Mouse (Mus musculus) liver, postnatal 0 days (tissue): ENCODE results near the gene Prm3. TPM values are rescaled to one million over a fixed set of nuclear protein-coding genes. Genes with fewer than 3 reads are reported as not detected.

Experiments used
- ATAC-seq: fragments of 200-750 bp; cut with Nextera tagmentation; 2 replicates; pipeline ENCODE4 v1.8.0; 2017; ENCODE audit warnings: mild to moderate bottlenecking, moderate library complexity
- DNase-seq: peaks from one replicate; pipeline ENCODE4 v3.0.0-alpha.2; 2016
- H3K27ac ChIP-seq: fragments of 300-500 bp; sonication (generic); 2 replicates; pipeline ENCODE4 v1.5.1; 2014; ENCODE audit warnings: antibody characterized with exemption, moderate library complexity, mild to moderate bottlenecking, low read depth
- H3K27me3 ChIP-seq: fragments of 300-500 bp; sonication (generic); 2 replicates; pipeline ENCODE4 v1.6.1; 2014; ENCODE audit warnings: low read length, control low read depth, mixed read lengths; ENCODE audit not compliant: insufficient read depth
- H3K36me3 ChIP-seq: fragments of 300-500 bp; sonication (generic); replicated peaks from 2 replicates; pipeline ENCODE4 v1.6.1; 2014; ENCODE audit warnings: mild to moderate bottlenecking, control low read depth, low read length, moderate library complexity, mixed read lengths; ENCODE audit not compliant: insufficient read depth
- H3K4me1 ChIP-seq: fragments of 300-500 bp; sonication (generic); 2 replicates; pipeline ENCODE4 v1.6.1; 2014; ENCODE audit warnings: antibody characterized with exemption, mild to moderate bottlenecking, control low read depth; ENCODE audit not compliant: insufficient read depth
- H3K4me2 ChIP-seq: fragments of 300-500 bp; sonication (generic); 2 replicates; pipeline ENCODE4 v1.6.1; 2014; ENCODE audit warnings: low read depth, mild to moderate bottlenecking, low read length, moderate library complexity, mixed read lengths
- H3K4me3 ChIP-seq: fragments of 300-500 bp; sonication (generic); 2 replicates; pipeline ENCODE4 v1.5.1; 2014; ENCODE audit warnings: low read depth, low read length
- H3K9ac ChIP-seq: fragments of 300-500 bp; sonication (generic); replicated peaks from 2 replicates; pipeline ENCODE4 v1.6.1; 2014; ENCODE audit warnings: mild to moderate bottlenecking, moderate library complexity
- H3K9me3 ChIP-seq: fragments of 300-500 bp; sonication (generic); 2 replicates; pipeline ENCODE4 v1.6.1; 2016; ENCODE audit warnings: mild to moderate bottlenecking, control low read depth, low read length, mixed read lengths
- CTCF ChIP-seq: sonication (generic); IDR thresholded peaks from 2 replicates; pipeline ENCODE4 v1.5.1; 2016; ENCODE audit warnings: antibody characterized with exemption, low read depth
- EP300 ChIP-seq: IDR thresholded peaks from 2 replicates; pipeline ENCODE4 v1.6.1; 2016; ENCODE audit warnings: antibody characterized with exemption, low read depth, mild to moderate bottlenecking
- WGBS: fragments of 180-500 bp; shearing (Covaris S2); extraction: QIAGEN DNeasy Blood & Tissue Kit; methylation state at CpG from one replicate; pipeline ENCODE4 v1.1.7; 2014; ENCODE audit not compliant: insufficient replicate concordance; 5-methylcytosine and 5-hydroxymethylcytosine counted together
- polyA plus RNA-seq: library from polyadenylated mRNA; unstranded; fragments of >200 nt; fragmentation: Nextera tagmentation; extraction: Ambion mirVana; gene quantifications from 2 replicates; pipeline ENCODE4 v1.2.1, GENCODE M21; 2015

Prm3 gene
- polyA plus RNA-seq, 1 experiment from 2014 or later, result not detected

DNA sequence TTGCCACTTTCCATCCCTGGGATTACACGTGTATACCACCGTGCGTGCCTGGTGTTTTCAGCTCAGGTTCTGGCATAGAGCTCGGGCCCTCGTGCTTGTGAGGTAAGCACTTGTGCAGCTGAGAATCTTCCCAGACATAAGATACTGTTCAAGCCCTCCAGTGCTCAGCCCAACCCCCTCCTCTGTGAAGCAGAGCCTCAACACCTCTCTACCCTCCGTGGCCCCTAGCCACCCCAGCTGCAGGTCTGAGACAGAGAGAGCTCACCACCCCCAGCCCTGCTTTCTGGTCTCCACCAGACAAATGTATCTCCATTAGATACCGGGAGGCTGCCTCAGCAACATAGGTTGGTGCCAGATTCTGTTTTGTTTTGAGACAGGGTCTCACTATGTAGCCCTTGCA, 41.5 kb downstream of the Prm3 start:
- Histone ChIP-seq H3K9ac (no peak overlapping the region), H3K27me3 (no peaks in the 10 kb centered on the region), H3K9me3 (no peaks in the 10 kb centered on the region), H3K4me1 (no peaks in the 10 kb centered on the region), H3K4me2 (no peak overlapping the region), H3K27ac (no peak overlapping the region), H3K4me3 (no peak overlapping the region), H3K36me3 (no peaks in the 10 kb centered on the region)
- DNase-seq (no peak), ATAC-seq (no peak)
- no peak for TF ChIP-seq CTCF
- no peak for TF ChIP-seq EP300
- WGBS, result 59% methylated on average over 7 of the region's 7 CpGs

DNA sequence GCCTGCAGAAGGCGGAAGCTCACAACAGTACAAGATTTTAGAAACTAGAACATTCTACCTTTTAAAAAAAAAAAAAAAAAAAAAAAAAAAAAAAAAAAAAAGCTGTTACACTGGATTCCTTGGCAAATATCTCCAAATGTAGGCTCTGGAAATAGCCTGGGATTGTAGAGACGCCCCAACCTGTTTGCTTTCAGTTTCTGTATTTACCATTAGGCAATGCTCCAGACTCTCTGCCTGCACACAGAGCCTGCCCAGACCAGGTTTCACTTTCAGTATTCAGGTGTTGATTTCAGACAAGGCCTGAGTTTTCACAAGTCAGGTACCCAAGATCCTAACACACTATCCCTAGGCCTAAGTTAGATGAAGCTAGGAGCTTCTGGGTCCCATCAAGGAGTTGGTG, 49.6 kb downstream of the Prm3 start:
- Histone ChIP-seq H3K9me3 (no peaks in the 10 kb centered on the region), H3K36me3 (no peaks in the 10 kb centered on the region), H3K27me3 (no peaks in the 10 kb centered on the region), H3K4me1 (peaks cover 6% of the 10 kb centered on the region; the same call in 1 of the 2 replicates), H3K4me2 (no peak overlapping the region), H3K27ac (0 out of 2 replicates have a peak overlapping the region, but pooled peaks have one; percentile 16), H3K4me3 (no peak overlapping the region), H3K9ac (no peak overlapping the region)
- WGBS, result 71% methylated on average over 2 of the region's 2 CpGs
- DNase-seq (no peak), ATAC-seq (peak; percentile 78)
- TF ChIP-seq CTCF, result no peak
- no peak for TF ChIP-seq EP300

Other genes with a start within 250 kb of the Prm3 start
- 2.8 and 4.4 TPM in 2 replicates for gene Dexi, start 247.9 kb downstream of the Prm3 start, polyA plus RNA-seq
- 9.5 and 11.3 TPM in 2 replicates for gene Clec16a, start 245.6 kb downstream of the Prm3 start, polyA plus RNA-seq
- gene Socs1, start 5.4 kb downstream of the Prm3 start, polyA plus RNA-seq, result 1.6 TPM in 2 replicates
- not detected in 2 replicates for gene Tnp2, start 2.3 kb downstream of the Prm3 start, polyA plus RNA-seq
- gene Prm2, start 5.2 kb upstream of the Prm3 start, polyA plus RNA-seq, result not detected in 2 replicates
- not detected in 2 replicates for gene Prm1, start 14.9 kb upstream of the Prm3 start, polyA plus RNA-seq
- not detected in 2 replicates for gene Gm11172, start 22.0 kb upstream of the Prm3 start, polyA plus RNA-seq
- gene Rmi2, start 44.1 kb upstream of the Prm3 start, polyA plus RNA-seq, result 1.1 TPM in 2 replicates